Mouse (Mus musculus) cerebellum, postnatal 4 days (tissue): ENCODE results near the gene Acad10.
A peak's percentile ranks its signal among the peaks of the same experiment; 100 is the strongest.
"Not testable (repeated sequence)": the region's sequence is repeated elsewhere in the genome, so short reads cannot be mapped to it uniquely, and the experiment has no call there.

Source experiments
- DNase-seq, 2 experiments: peaks; one replicate each; pipeline ENCODE4 v3.0.0; 2022; ENCODE audit warnings: low spot score in 2 of 2, mixed read lengths in 1 of 2

The Acad10 gene

DNA sequence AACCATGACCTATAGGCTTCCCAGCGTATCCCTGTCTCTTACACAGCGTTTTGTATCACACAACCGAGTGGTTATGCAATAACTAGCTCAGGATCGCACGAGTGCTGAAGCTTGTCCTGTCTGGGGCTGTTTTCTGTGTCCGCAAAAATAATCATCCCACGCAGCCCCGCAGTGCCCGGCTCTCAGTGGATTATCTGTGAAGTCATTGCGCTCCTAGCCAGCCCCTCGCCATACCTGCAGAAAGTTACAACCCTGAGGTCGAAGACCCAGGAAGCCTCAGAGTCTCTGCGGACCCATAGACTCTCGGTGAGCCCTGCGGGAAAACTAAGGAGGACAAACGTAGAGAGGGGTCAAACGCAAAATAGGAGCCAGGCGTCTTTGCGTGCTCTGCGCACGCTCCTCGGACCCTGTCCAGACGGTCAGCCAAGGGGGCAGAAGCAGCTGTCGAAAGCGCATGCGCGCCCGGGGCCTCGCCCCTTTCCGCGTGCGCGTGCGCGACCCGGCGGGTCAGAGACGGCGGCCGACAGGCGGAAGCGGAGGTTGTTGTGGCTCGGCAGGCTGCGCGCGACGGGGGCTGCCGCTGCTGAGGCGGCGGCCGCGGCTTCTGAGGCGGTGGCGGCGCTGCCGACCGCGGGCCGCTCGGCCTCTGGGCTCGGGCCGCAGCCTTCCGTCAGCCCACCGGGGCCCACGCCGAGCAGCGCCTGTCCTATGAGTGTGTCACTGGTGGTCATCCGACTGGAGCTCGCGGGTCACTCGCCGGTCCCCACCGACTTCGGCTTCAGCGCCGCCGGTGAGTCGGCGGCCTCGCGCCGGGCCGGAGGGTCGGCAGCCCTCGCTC, at the start of gene Acad10, which contains the start of gene Brap:
Gene Acad10, minus strand, starts transcription at position 456 of the 838 bp plus-strand sequence.
Gene Brap, plus strand, starts transcription at position 505 of the 838 bp plus-strand sequence.
- DNase-seq, result peak; percentile 86 to 95

GRCm38 (mm10) chr5:121704512-121705248, 44.4 kb upstream of the Acad10 start:
- no peak for DNase-seq

- DNase-seq, result no peak
Measured at GRCm38 (mm10) chr5:121703341-121703740, 43.0 kb upstream of the Acad10 start.

DNA sequence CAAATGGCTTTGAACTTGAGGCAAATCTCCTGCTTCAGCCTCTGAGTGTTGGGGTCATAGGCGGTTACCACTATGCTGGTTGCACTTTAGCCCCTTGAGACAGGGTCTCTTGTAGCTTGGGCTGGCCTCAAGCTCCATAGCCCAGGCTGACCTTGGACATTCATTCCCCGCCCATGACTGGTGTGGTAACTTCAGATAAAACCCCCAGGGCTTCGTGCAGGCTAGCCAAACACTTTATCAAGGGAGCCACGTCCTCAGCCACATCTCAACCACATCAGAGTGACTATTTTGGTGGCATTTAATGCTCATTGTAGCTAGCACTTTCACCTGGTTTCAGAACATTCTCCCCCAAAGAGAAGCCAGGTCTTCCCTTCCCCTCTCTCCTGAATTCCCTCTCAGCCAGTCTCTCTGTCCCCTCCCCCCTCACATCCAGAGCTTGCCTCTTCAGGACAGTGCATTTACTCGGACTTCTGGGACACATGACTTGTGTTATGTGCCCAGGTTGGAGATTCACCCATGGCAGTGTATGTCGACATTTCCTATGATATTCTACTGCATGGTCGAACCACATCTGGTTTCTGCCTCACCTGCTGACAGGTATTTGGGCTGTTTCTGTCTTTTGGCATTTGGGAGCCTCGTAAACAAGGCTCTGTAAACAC, 40.9 kb upstream of the Acad10 start:
- DNase-seq, result no peak

DNA sequence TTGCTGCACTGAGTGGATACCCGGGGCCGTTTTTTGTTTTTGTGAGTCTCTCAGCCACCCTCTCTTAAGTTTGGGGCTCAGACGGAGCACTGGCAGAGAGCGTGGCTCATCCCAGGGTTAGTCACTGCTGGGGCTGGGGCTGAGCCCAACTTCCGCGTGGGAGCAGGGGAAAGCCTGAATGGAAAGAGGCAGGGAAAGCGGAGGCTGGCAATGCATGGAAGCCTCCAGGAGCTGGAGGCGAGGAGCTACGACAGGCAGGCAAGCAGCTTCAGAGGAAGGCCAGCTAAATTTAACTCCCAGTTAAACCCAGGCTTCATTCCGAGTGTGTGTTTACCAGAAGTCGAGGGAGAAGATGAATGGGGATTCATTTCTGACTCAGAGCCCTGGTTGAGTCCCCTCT, 40.2 kb upstream of the Acad10 start:
- no peak for DNase-seq

GRCm38 (mm10) chr5:121699891-121700290, 39.6 kb upstream of the Acad10 start:
- DNase-seq, result no peak

DNA sequence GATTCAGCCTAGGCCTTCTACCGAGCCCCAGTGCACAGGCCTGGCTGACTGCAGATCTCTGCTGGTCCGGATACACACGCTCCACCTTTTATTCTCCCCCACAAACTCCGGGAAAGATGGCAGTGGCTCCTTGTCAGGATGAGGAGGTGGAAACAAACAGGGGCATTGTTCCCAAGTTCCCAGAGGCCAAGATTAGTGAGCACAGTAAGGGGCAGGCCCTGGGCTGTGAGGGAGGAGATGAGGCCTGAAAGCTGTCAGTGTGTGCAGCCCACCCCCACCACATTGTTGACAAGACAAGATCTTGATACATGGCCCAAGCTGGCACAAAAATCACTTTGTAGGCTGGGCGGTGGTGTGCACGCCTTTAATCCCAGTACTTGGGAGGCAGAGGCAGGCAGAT, 36.4 kb upstream of the Acad10 start:
- no peak for DNase-seq

GRCm38 (mm10) chr5:121692897-121693296, 32.6 kb upstream of the Acad10 start:
- no peak for DNase-seq

GRCm38 (mm10) chr5:121691436-121691835, 31.1 kb upstream of the Acad10 start:
- DNase-seq, result not testable (repeated sequence)

GRCm38 (mm10) chr5:121690482-121691211, 30.3 kb upstream of the Acad10 start:
- DNase-seq, result no peak

DNA sequence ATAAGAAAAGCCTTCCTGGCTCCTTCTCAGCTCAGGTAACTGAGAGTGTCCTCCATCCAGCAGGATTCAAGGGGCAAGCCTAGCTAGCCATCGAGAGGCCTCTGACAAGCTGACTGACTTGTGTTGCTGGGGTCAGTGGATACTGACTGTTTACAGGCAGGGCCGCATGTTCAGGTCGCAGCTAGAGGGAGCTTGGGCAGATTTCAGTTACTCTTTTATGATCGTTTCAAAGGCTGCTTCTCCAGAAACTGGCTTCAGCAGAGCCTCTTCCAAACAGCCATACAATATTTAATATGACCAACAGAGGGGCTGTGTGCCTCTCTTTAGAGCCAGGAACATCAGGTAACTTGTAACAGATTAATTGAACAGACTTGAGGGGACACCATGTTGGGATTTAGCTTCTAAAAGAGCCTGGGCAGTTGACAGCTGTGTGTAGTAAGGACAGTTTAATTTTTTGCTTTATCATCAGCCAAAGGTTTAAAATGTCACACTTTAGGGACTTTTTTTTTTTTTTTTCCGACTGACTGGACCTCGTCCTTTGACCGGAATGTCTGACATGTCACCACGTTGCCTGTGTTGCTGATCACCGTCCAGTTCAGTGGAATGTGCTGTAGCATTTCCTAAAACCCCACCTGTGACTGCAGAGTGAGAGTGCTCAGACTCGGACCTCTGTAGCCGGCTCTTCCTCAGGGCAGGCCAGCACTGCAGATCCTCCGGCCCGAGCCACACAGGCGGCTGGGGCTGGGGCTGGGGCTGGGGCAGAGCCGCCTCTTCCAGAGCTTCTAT, 26.0 kb upstream of the Acad10 start:
- DNase-seq, result no peak

DNA sequence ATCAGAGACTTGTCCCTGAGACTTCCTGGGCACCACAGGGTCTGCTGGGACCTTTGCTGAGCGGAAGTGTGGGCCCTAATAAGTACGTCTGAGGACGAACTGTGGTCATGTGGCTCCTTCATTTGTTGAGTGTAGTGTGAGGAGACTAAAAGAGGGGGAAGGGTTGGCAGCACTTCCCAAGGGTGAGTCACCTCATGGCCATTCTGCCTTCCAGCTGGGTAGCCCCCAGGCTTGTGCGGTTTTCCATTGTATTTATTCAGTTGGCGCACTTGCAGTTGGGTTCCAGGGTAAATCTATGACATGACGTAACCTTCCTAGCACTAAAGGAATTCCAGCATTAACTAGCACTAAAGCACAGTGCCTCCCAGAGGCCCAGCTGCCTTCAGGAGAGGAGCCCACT, 25.2 kb upstream of the Acad10 start:
- DNase-seq, result no peak

GRCm38 (mm10) chr5:121682250-121682649, 21.9 kb upstream of the Acad10 start:
- DNase-seq, result no peak

DNA sequence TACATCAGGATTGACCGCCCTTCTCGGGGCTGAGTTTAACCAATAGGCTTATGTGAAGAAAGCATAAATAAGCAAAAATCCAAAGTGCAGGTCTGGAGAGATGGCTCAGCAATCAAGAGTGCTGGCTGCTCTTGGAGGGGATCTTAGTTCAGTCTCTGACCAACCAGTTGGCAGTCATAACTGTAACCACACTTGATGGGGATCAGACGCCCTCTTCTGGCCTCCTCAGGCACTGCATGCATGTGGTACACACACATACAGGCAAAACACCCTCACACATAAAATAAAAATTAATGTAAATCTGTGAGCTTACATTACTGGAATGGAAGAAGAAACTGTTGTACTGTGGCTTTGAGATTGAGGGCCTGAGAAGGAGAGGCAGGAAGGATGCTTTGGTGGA, 10.1 kb upstream of the Acad10 start:
- DNase-seq, result no peak

GRCm38 (mm10) chr5:121668411-121668810, 8.1 kb upstream of the Acad10 start:
- no peak for DNase-seq

- no peak for DNase-seq
Measured at GRCm38 (mm10) chr5:121667067-121667466, 6.8 kb upstream of the Acad10 start.

- no peak for DNase-seq
Measured at GRCm38 (mm10) chr5:121664971-121665370, 4.7 kb upstream of the Acad10 start.

- no peak for DNase-seq
Measured at GRCm38 (mm10) chr5:121664078-121664477, 3.8 kb upstream of the Acad10 start.

DNA sequence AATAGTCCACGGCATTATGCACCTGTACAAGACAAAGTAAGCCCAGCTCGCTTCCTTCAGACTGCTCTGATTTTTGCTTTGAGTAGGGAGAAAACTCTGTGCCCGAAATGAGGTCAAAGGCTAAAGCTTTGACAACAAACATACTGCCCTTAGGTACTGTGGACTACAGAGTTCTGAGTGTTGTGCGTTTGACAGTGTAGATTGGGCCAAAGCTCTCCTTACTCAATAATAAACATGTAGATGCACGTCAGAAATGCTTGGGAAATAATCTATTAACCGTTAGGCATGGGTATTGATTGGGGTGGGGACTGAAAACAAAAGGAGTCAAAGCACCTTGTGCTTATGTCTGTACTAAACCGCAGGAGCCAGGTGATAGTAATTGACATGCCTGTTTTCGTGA, 3.1 kb upstream of the Acad10 start:
- no peak for DNase-seq

DNA sequence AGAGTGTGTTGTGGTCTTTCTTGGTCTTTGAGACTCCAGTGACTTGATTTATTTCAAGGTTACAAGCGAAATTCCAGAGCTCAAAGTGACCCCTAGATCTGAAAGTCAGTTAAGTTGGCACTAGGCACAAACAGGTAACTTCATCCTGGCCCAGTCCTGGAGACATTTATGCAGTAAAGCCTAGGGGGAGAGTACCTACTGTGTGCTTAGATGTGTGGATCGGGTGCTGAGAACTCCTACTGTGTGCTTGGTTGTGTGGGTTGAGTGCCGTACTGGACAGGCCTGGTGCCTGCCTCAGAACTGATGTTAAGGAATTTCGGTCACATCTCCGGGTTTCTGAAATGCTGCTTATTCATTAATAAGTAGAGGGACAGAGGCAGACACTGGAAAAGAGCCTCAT, 1.2 kb upstream of the Acad10 start:
- no peak for DNase-seq

DNA sequence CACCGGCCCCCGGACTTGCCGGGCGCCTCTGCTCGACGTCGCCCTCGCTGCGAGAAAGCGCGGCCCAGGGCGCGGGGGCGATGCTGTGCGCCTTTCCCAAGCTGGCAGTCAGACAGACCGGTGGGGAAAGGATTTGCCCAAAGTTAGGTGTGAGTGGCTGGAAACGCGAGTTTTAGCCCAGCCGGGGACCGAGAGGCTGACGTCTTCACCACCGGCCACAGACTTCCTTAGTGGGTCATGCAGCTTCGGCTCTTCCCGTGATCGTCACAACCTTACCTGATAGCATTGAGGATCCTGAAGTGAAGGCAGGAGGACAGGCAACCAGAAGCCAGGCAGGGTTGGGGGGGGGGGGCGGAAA, 562 bp upstream of the Acad10 start:
- no peak for DNase-seq
